Mouse (Mus musculus) cerebellum, postnatal 4 days (tissue): Measurements from ENCODE around the gene Dennd4a.

Experiments
- DNase-seq, 2 experiments: peaks; one replicate each; pipeline ENCODE4 v3.0.0; 2022; ENCODE audit warnings: low spot score in 2 of 2, mixed read lengths in 1 of 2

Dennd4a gene

GRCm38 (mm10) chr9:64913973-64914372, 102.8 kb downstream of the Dennd4a start:
- DNase-seq = no peak

- DNase-seq = no peak
Measured at GRCm38 (mm10) chr9:64914629-64915028, 103.5 kb downstream of the Dennd4a start.

GRCm38 (mm10) chr9:64918560-64918959, 107.4 kb downstream of the Dennd4a start:
- DNase-seq = no peak

- DNase-seq = no peak
Measured at GRCm38 (mm10) chr9:64925771-64926170, 114.6 kb downstream of the Dennd4a start.

DNA sequence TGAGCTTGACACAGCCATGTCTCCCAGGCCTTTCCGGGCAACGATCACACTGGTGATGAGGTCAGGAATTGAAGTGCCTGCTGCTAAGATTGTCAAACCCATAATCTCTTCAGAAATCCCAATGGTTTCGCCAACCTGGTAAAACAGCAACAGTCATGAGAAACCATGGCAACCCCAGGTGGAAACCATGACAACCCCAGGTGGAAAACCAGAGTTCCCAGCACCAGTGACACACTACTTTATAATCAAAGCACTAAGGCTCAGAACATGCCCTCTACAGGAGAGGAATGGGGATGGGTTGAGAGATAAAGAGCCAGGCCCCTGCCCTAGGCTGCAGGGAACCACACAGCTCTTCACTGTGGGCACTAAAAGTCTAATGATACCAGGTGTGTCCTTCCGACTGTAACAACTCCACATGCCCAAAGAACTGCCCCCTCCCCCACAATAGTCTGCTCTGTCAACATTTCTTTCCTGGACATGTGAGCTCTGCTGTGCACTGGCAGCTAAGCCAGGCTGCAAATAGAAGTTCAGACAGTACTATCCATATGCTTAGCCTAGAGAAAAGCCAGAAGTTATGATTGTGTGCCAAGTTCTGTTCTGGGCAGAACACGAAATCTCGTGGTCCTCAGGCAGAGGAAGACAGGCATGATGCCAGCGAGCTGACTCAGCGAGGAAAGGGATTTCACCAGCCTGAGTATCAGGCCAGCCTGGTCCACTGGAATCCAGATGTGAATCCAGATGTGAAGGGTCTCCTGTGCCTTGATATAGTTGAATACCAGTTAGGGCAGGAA, 115.3 kb downstream of the Dennd4a start:
- peak in 1 of 2 experiments; percentile 51 for DNase-seq

- no peak for DNase-seq
Measured at GRCm38 (mm10) chr9:64930256-64930655, 119.1 kb downstream of the Dennd4a start.

- no peak for DNase-seq
Measured at GRCm38 (mm10) chr9:64931751-64932610, 120.8 kb downstream of the Dennd4a start.

DNA sequence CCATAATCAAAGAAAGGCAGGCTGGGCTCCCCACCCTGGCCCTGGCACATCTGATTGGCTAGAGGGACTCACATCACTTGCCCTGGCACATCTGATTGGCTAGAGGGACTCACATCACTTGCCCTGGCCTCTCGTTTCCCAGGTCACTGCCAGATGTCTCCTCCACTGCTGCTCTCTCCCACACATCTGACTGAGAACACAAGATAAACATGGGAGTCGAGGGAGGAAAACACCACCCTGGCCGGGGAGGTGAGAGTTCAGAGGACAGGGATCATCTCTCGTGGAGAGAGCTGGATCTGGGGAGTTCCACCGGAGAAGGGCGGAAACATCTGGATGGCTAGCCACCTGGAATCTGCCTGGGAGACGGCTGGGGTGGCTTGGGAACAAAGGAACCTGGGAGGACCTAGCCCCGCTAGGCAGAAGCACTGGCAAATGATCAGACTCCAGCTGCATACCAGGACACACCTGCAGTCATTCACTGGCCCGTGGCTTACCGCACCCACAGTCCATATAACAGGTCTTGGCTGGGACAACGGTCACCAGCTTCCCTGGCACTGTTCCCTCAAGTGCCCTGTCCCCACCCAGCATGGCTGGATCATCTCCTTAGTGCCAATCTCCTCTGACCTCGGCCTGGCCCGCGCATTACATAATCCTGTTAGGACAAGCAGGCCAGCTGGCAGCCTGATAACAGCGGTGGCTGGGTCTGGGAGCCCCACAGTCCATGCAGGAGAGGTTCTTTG, 123.0 kb downstream of the Dennd4a start:
- no peak for DNase-seq

DNA sequence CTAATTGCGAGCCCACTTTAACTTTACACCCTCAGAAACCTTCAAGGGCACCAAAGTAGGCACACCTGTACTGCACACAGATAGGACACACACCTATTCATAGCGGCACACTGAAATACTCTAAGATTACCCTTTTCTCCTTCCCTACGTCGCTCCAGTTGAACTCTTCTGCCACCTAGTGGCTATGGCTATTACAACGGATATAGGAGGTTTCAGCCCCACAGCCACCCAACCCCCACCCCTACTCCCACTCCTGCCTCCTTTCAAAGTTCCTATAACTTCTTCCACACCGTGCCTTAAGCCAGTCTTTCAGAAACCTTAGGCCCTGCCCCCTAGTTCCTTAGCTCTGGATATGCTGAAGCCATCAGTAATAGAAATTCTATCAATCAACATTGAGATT, 125.4 kb downstream of the Dennd4a start:
- peak in 1 of 2 experiments; percentile 59 for DNase-seq

- DNase-seq = no peak
Measured at GRCm38 (mm10) chr9:64937491-64937890, 126.4 kb downstream of the Dennd4a start.

DNA sequence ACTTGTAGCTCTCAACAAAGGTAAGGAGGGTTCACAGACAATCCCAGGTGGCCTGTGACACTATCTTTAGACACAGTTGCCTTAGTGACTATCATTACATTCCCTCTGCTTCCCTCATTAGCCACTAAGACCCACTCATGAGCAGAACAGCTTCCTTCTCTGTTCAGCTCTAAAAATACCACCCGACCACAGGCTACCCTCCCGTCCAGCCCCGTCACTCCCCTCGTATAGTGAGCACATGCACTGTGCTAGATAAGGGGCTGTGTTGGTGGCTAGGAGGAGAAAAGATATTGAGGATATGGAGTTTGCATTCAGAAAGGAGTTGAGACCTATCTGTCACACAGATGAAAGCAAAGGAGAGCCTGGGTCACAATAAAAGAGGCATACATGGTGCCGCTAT, 127.4 kb downstream of the Dennd4a start:
- no peak for DNase-seq

DNA sequence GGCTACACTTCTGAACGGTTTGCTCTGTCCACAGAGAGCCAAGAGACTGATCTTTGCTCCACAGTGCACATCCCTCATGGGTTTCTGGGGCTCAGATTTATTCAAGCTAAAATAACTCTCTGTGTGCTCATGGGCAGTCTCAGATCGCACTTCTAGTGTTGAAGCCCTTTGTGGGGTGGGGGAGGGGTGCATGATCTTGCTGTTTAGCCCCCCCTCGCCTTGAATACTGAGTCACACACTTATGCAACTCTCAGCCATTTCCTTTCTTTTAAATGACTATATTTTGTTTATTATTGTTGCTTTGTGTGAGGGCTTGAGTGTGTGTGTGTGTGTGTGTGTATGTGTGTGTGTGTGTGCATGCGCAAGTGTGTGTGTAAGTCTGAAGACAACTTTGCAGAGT, 128.1 kb downstream of the Dennd4a start:
- no peak for DNase-seq

DNA sequence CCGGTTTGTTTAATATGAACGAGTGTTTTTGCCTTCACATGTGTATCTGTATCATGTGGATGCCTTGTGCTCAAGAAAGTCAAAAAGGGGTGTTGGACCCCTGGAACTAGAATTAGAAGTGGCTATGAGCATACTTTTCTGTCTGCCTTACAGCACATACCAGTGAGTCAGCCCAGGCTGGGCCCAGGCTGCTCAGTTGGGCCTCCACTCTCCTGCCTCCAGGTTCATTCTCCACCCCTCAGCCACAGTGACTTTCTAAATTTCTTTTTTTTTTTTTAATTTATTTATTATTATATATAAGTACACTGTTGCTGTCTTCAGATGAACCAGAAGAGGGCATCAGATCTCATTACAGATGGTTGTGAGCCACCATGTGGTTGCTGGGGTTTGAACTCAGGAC, 128.7 kb downstream of the Dennd4a start:
- no peak for DNase-seq

- DNase-seq = no peak
Measured at GRCm38 (mm10) chr9:64940731-64941346, 129.7 kb downstream of the Dennd4a start.

GRCm38 (mm10) chr9:64941650-64942049, 130.5 kb downstream of the Dennd4a start:
- DNase-seq = no peak

DNA sequence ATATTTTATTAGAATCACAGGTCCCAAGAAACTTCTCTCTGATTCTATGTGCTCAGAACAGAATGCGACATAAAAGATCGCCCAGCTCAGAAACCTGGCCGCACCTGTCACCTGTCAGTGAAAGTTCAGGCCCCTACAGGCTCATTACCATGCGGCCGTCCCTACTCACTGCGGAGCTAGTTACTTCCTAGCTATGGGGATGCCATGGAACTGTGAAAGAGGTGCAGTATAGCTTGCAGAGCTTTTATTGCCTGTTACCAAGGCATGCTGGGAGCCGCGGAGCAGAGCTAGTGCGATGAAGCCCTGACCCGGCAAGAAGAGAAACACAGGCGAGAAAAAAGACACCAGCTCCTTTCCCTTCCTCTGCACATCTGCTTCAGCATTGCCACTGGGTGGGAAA, 132.9 kb downstream of the Dennd4a start:
- DNase-seq = no peak

- no peak for DNase-seq
Measured at GRCm38 (mm10) chr9:64947483-64948095, 136.4 kb downstream of the Dennd4a start.

GRCm38 (mm10) chr9:64951161-64951657, 140.1 kb downstream of the Dennd4a start, which contains the start of gene Slc24a1:
Gene Slc24a1 (minus strand): TSS chr9:64951607.
- DNase-seq = no peak

GRCm38 (mm10) chr9:64952055-64952454, 140.9 kb downstream of the Dennd4a start:
- no peak for DNase-seq

DNA sequence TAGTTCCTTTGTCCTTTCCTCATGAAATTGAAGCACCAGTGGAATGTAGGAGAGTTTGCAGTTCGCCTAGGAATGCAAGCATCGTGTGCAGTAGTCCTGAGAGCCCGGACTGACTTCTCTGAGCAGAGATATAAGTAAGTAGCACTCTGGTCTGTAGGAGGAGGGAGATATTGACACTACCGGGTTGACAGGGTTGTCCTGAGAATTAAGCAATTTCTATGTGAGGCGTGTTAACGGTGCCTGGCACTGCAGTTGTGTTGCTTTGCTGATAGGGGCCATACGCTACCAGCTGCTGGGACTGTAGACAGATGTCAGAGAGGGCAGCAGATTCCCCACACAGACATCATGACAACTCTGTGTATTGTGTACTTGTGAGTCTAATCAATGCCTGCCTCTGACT, 142.1 kb downstream of the Dennd4a start:
- DNase-seq = no peak

GRCm38 (mm10) chr9:64956337-64956736, 145.2 kb downstream of the Dennd4a start:
- DNase-seq = no peak
